Mouse (Mus musculus) stomach, postnatal 0 days (tissue): Measurements from ENCODE around the gene Calml4.

Experiments used
- CTCF ChIP-seq: IDR thresholded peaks from 2 replicates; pipeline ENCODE4 v1.5.1; 2016; ENCODE audit warnings: antibody characterized with exemption, low read depth, mild to moderate bottlenecking, moderate library complexity
- EP300 ChIP-seq: optimal IDR thresholded peaks from 2 replicates; pipeline ENCODE3; 2016; ENCODE audit warnings: antibody characterized with exemption

DNA sequence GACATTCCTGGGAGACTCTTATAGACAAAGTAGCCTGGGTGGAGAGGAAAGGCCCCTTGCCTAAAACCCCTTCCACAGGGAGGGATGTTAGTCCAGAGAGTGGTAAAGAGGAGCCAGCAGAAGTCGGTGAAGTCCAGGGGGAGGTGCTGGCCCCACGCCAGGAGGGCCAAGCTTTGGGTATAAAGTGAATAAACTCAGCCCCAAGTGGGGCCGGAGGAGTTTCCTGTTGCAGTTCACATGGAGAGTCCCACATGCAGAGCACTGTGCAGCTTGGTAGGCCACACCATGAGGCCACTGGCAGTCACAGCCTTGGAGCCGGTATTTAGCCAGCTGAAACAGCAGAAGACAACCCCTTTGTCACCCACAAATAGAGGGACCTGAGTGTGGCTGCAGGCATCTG is 3.4 kb upstream of the Calml4 start:
- no peak for TF ChIP-seq EP300
- TF ChIP-seq CTCF = no peak
